Mouse (Mus musculus) myocyte (in vitro differentiated cells): ENCODE results near the gene Il23r.

Source experiments
- E2F4 ChIP-seq: IDR thresholded peaks from one replicate; pipeline ENCODE4 v1.6.1; 2011; ENCODE audit warnings: mild to moderate bottlenecking, control low read depth, moderate library complexity; ENCODE audit not compliant: insufficient read depth
- MAX ChIP-seq: IDR thresholded peaks from one replicate; pipeline ENCODE4 v1.6.1; 2011; ENCODE audit warnings: low read depth, mild to moderate bottlenecking, control low read depth
- MYOG ChIP-seq, 3 experiments: IDR thresholded peaks; one replicate each; pipeline ENCODE4 v1.6.1; 2011; ENCODE audit warnings: control low read depth in 2 of 3, low read depth in 2 of 3, mild to moderate bottlenecking in 2 of 3; ENCODE audit not compliant: insufficient read length in 2 of 3, control insufficient read depth in 1 of 3, insufficient read depth in 1 of 3
- POLR2A ChIP-seq: IDR thresholded peaks from one replicate; pipeline ENCODE4 v1.6.1; 2011; ENCODE audit warnings: low read depth, mild to moderate bottlenecking, control low read depth, moderate library complexity; ENCODE audit not compliant: insufficient read length
- REST ChIP-seq: IDR thresholded peaks from one replicate; pipeline ENCODE4 v1.6.1; 2011; ENCODE audit warnings: mild to moderate bottlenecking, control low read depth, moderate library complexity; ENCODE audit not compliant: insufficient read depth, insufficient read length
- TCF12 ChIP-seq: IDR thresholded peaks from one replicate; pipeline ENCODE4 v1.6.1; 2011; ENCODE audit warnings: mild to moderate bottlenecking, control low read depth; ENCODE audit not compliant: poor library complexity, insufficient read depth, severe bottlenecking
- USF1 ChIP-seq: IDR thresholded peaks from one replicate; pipeline ENCODE4 v1.6.1; 2011; ENCODE audit warnings: low read depth, mild to moderate bottlenecking, control low read depth, moderate library complexity

- TF ChIP-seq USF1 (no peak), TCF12 (no peak), POLR2A (no peak), E2F4 (no peak), MYOG (IDR thresholded peaks at IDR 0.05; ENCODE audit: control insufficient read depth in 1 of 3, insufficient read depth in 1 of 3, insufficient read length in 2 of 3, low read depth in 2 of 3) (no peak), MAX (no peak), REST (no peak)
These were observed 34.7 kb upstream of the Il23r start for GRCm38 (mm10) chr6:67526356-67526755.
